8 mouse cellular contexts compared by ENCODE assay signal in genomic region chr8:126497541-126498428, GRCm38 (mm10). TPM values are rescaled to one million over a fixed set of nuclear protein-coding genes. Genes with fewer than 3 reads are reported as not detected.
DNase-seq lines count a peak whose midpoint lies in the region; ATAC-seq and TF ChIP-seq lines count a peak whose summit lies in the region.

No protein-coding gene starts in this region.

- H3K79me2 ChIP-seq in C2C12 (ENCODE audit: control insufficient read depth, insufficient read depth) = no peaks in the 10 kb centered on the region

- ATAC-seq in erythroid progenitor cell, adult 5-6 weeks (replicated peaks; ENCODE audit: low FRiP score, poor library complexity, severe bottlenecking) = peak; percentile 77
- peak; percentile 77; the same call in 1 of the 2 replicates for ATAC-seq in heart, embryonic 13.5 days (ENCODE audit: extremely low read depth, insufficient number of reproducible peaks, low FRiP score, low TSS enrichment)
- peak; percentile 75 for ATAC-seq in liver, embryonic 12.5 days
- ATAC-seq in stomach, embryonic 15.5 days (ENCODE audit: insufficient read depth, low FRiP score, low read depth) = peak; percentile 83

- no peaks in the 10 kb centered on the region for H3K27me3 ChIP-seq in C2C12 (ENCODE audit: control insufficient read depth, insufficient read depth, insufficient read length)
- H3K27me3 ChIP-seq in heart, embryonic 13.5 days (replicated peaks) = no peaks in the 10 kb centered on the region
- no peaks in the 10 kb centered on the region for H3K27me3 ChIP-seq in liver, embryonic 12.5 days (replicated peaks)
- no peaks in the 10 kb centered on the region for H3K27me3 ChIP-seq in stomach, embryonic 15.5 days (replicated peaks)

- TF ChIP-seq CTCF in C2C12 (IDR thresholded peaks at IDR 0.05; ENCODE audit: control insufficient read depth, insufficient read depth, insufficient read length) = peak; percentile 90

- H3ac ChIP-seq in C2C12 (ENCODE audit: control insufficient read depth, insufficient read length, low read depth) = peak overlapping the region; percentile 5

- H3K79me3 ChIP-seq in C2C12 (ENCODE audit: low read depth) = no peaks in the 10 kb centered on the region

- no peaks in the 10 kb centered on the region for H3K36me3 ChIP-seq in C2C12 (ENCODE audit: control insufficient read depth, insufficient read depth)
- no peaks in the 10 kb centered on the region for H3K36me3 ChIP-seq in heart, embryonic 13.5 days
- H3K36me3 ChIP-seq in liver, embryonic 12.5 days = no peaks in the 10 kb centered on the region
- no peaks in the 10 kb centered on the region for H3K36me3 ChIP-seq in stomach, embryonic 15.5 days

- H3K9ac ChIP-seq in heart, embryonic 13.5 days = peak overlapping the region; percentile 83
- H3K9ac ChIP-seq in liver, embryonic 12.5 days = peak overlapping the region; percentile 40; the same call in 1 of the 2 replicates
- no peak overlapping the region; the same call in 1 of the 2 replicates for H3K9ac ChIP-seq in stomach, embryonic 15.5 days

- peak; percentile 79 for DNase-seq in brain, embryonic 18.5 days (ENCODE audit: low read depth, low spot score)
- peak; percentile 93 for DNase-seq in kidney, postnatal 10 days
- peak; percentile 90 to 91 for DNase-seq in natural killer cell, adult 2 months (ENCODE audit: low spot score in 2 of 2)

- no peaks in the 10 kb centered on the region for H3K9me3 ChIP-seq in heart, embryonic 13.5 days
- H3K9me3 ChIP-seq in liver, embryonic 12.5 days (replicated peaks) = no peaks in the 10 kb centered on the region
- no peaks in the 10 kb centered on the region for H3K9me3 ChIP-seq in stomach, embryonic 15.5 days

- peak overlapping the region; percentile 71 for H3K4me2 ChIP-seq in heart, embryonic 13.5 days
- peak overlapping the region; percentile 62 for H3K4me2 ChIP-seq in liver, embryonic 12.5 days
- peak overlapping the region; percentile 65 for H3K4me2 ChIP-seq in stomach, embryonic 15.5 days

- H3K4me1 ChIP-seq in heart, embryonic 13.5 days = peaks cover 22% of the 10 kb centered on the region
- H3K4me1 ChIP-seq in liver, embryonic 12.5 days = peaks cover 20% of the 10 kb centered on the region
- no peaks in the 10 kb centered on the region; the same call in 1 of the 2 replicates for H3K4me1 ChIP-seq in stomach, embryonic 15.5 days

- WGBS in heart, embryonic 13.5 days = 32% methylated on average over 27 of the region's 27 CpGs
- 39% methylated on average over 27 of the region's 27 CpGs for WGBS in liver, embryonic 12.5 days (ENCODE audit: insufficient replicate concordance)
- 17% methylated on average over 27 of the region's 27 CpGs for WGBS in stomach, embryonic 15.5 days

- H3K4me3 ChIP-seq in C2C12 (ENCODE audit: insufficient read depth, poor library complexity, severe bottlenecking) = no peak overlapping the region
- peak overlapping the region; percentile 48 for H3K4me3 ChIP-seq in heart, embryonic 13.5 days
- peak overlapping the region; percentile 33; the same call in 1 of the 2 replicates for H3K4me3 ChIP-seq in liver, embryonic 12.5 days
- H3K4me3 ChIP-seq in stomach, embryonic 15.5 days (replicated peaks) = peak overlapping the region; percentile 31

- H3K27ac ChIP-seq in heart, embryonic 13.5 days (replicated peaks) = peak overlapping the region; percentile 86
- H3K27ac ChIP-seq in liver, embryonic 12.5 days = no peak overlapping the region
- H3K27ac ChIP-seq in stomach, embryonic 15.5 days = peak overlapping the region; percentile 78

TF ChIP-seq in C2C12, 6 proteins besides CTCF, POLR2A, EP300 and RAD21:
- peak; percentile 52 for TF ChIP-seq MAX (IDR thresholded peaks at IDR 0.05)
- TF ChIP-seq FOSL1 (IDR thresholded peaks at IDR 0.05; ENCODE audit: insufficient read depth, low read length, poor library complexity, severe bottlenecking) = no peak

RNA-seq across cellular contexts. Expression of gene Tarbp1, which starts 22.9 kb away (rescaled TPM):
- 3.9 TPM for polyA plus RNA-seq in C2C12 (2012; fragmentation: generic; extraction: Trizol)
- total RNA-seq in erythroid progenitor cell, adult 5-6 weeks (2015; ENCODE audit: low replicate concordance) = 5.4 and 6.3 TPM in 2 replicates
- total RNA-seq in erythroid progenitor cell, adult 5-6 weeks (2017; ENCODE audit: low replicate concordance) = 0.45 and 2.2 TPM in 2 replicates
- polyA plus RNA-seq in heart, embryonic 13.5 days (2015; fragmentation: Nextera tagmentation; extraction: Ambion mirVana) = 1.2 and 1.3 TPM in 2 replicates
- polyA plus RNA-seq in liver, embryonic 12.5 days (2016; fragmentation: Nextera tagmentation; extraction: Ambion mirVana) = 3.3 and 3.4 TPM in 2 replicates
- 2.6 and 3.0 TPM in 2 replicates for polyA plus RNA-seq in stomach, embryonic 15.5 days (2015; fragmentation: Nextera tagmentation; extraction: Ambion mirVana)
